Mouse (Mus musculus) layer of hippocampus, postnatal 36 days (tissue): ENCODE results near the gene Ccnd1. TPM values are rescaled to one million over a fixed set of nuclear protein-coding genes. Genes with fewer than 3 reads are reported as not detected.

Experiments used
- DNase-seq, 2 experiments: peaks; one replicate each; pipeline ENCODE4 v3.0.0; 2022
- total RNA-seq, 2 experiments: library from RNA; stranded (reverse); gene quantifications; 2 replicates each; pipeline ENCODE4 v1.2.3; 2021

Ccnd1 gene
- total RNA-seq, 2 experiments from 2014 or later: 50.8 to 53.9 TPM

DNA sequence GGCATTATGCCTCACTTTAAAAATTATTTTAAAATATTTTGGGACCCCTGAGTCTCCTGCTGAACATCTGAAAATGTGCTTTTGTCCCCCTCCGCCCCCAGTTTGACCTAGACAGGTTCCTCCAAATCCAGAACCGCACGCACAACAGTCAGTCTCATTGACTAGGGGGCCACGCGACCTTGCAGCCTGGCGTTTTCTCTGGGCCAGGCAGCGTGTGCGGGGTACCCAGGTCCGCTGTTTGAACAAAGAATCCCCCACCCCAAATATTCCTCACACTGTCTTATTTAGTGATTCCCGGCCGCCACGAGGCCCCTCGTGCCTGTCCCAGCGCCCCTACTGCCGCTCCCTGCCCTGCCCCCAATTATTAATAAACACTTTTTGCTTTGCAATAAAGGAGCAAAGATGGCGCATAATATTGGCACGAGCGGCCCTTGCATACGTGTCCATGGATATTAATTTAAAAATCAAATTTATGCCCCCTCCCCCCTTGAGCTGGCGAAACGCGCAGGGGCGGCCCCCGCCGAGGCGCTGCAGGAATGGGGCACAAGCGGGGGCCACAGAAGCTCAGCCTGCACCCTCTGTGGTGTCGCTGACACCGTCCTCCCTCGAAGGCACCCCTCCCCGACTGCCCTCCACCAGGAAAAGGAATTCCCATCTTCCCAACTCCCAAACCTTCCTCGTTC is 923 bp downstream of the Ccnd1 start:
- peak in 1 of 2 experiments; percentile 26 for DNase-seq

DNA sequence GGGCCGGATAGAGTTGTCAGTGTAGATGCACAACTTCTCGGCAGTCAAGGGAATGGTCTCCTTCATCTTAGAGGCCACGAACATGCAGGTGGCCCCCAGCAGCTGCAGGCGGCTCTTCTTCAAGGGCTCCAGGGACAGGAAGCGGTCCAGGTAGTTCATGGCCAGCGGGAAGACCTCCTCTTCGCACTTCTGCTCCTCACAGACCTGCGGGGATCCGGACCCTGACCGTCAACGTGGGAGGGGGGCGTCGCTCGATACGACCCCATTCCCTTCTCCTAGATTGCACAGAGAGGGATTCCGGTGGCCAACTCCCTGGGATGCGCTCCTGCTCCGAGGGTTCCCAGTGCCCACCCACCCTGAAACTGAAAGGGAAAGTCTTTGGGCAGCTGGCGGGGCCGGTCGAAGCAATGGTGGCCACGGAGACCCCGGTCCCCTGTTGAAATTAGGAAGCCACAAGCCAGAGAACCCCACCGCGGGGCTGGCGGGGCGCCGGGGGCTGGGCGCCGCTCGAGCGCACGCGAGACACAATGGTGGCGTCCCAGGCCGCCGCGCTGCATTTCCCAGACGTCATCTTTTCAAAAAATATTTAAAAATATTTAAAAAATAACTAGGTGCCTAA is 1.7 kb downstream of the Ccnd1 start:
- DNase-seq: no peak

DNA sequence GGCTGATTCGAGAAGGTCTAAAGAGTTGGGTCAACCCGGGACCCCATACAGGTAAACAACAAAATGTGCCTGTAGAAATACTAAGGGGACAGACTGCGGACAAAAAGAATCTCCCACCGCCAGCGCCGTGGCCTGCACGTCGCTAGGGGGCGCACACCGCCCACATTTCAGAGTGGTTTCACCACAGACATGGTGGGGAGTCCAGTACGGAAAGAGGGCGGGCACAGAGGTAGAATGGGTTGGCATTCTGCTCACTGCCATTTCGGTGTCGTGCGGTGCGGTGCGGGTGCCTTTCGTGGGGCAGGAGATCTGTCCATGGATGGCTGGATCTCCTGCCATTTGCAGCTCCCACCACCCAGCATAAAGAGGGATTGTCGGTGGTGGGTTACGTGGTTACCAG is 2.2 kb downstream of the Ccnd1 start:
- peak; percentile 89 to 90 for DNase-seq

DNA sequence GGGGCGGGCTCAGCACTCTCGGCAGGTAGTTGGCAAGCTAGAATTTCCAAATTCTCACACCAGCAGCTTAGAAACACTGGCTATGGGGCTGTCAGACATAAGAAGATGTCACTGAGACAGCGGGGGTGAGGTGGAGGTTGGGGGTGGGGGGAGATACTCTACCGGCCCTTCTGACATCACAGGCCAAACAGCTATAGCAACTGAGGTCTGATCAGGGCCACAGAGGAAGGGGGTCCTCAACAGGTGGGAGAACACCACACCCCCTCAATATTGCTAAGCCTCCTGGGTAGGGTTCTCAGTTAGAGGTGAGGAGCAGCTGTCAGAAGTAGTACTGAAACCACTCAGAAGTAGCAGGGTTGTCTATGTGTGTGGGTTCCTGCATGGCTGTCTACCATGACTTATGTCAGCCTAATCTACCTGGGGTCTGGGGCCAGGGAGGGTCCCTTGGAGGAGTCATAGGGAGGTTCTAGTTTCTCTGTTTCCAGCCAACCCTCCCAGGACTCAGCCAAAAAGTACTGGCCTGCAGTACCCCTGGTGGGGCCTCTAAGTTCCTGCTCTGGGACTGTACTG is 3.3 kb downstream of the Ccnd1 start:
- DNase-seq: no peak

DNA sequence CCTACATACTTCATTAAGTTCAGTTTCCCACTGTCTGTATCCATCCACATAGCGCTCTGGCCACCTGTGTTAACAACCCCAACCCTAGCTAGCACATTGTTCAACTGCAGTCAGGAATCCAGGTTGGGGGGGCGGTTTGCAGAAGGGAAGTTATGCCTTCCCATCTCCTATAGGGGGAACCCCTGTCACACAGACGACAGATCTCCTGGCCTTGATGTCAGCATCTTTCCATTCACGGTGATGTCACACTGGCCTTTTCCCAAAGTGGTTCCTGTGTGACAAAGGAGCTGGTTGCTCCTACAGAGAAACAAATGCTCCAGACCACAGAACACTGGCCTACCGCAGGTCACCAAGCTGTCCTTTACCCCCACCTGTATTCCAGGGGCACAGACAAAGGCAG is 4.2 kb downstream of the Ccnd1 start:
- no peak for DNase-seq

DNA sequence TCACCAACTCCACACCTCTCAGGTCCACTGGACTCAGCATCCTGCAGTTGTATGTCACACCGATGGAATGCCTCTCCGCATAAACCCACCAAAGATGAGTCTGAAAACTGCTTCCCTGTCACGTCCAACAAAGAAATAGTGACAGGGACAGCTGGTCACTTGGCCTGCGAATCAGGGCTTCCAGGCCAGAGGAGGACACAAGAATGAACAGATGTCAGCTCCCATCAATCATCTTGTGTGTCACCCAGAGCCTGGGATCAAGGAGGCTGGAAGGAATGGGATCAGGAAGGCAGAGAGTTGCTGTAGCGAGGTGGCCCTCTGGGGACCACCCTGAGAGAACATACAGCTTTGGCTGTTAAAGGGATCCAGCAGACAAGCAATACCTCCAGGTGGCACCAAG is 4.8 kb downstream of the Ccnd1 start:
- no peak for DNase-seq

DNA sequence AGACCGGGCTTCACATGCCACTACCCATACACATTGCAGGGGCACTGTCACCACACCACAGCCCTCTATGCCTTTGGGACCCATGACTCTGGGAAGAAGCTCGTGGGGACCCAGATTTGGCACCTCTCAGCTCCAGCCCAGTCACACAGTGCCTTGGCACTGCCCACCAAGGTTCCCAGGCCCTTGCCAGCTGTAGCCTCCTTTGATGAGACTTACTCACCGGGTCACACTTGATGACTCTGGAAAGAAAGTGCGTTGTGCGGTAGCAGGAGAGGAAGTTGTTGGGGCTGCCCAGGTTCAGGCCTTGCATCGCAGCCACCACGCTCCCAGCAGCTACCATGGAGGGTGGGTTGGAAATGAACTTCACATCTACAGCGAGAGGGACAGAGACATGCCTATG is 5.9 kb downstream of the Ccnd1 start:
- DNase-seq: no peak

DNA sequence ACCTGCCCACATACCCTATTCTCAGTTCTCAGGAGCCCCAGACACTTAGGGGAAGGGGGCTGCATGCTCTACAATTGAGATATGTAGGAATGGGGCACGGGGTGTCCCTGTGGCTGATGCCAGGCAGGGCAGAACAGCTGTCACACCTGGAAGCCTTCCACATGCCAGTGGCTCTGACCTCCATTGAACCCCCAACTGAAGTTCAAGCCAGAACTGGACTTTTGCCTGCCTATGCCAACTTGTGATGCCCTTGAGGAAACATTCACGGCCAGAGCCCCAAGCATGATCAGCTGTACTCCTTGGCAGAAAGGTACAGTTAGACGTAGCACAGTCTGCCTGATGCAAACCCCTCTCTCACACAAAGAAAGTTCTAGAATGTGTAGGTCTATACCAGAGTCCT is 6.4 kb downstream of the Ccnd1 start:
- DNase-seq: no peak

DNA sequence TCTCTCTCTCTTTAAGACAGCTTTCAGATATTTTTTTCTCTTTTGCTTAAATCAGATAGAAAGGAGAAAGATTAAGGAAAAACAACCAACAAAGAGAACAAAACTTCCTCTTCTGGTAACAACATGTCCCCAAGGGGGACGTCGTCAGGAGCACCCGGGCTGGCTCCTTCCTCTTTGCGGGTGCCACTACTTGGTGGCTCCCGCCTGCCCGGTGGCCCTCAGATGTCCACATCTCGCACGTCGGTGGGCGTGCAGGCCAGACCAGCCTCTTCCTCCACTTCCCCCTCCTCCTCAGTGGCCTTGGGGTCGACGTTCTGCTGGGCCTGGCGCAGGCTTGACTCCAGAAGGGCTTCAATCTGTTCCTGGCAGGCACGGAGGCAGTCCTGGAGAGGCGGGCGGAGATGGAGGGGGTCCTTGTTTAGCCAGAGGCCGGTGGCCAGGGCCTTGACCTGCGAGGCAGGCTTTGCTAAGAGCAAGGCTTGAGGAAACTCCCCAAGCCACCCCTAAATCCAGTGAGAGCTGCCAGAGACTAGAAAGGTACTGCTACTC is 7.3 kb downstream of the Ccnd1 start:
- DNase-seq: no peak

DNA sequence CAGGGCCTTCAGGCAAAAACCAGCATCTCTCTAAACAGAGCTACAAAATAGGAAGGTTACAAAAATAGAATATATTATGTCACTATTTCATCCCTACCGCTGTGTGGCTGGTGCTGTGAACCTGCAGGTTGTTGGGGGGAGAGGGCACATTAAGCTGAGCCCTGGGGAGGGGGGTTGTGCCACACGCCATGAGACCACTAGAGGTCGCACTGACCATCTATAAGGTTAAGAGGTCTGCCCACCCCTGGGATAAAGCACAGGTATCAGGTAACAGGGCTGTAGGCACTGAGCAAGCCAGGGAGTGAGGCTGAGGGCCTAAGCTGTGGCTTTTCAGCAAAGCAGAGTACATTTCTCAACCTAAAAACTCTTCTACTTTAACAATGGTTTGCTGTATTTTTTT is 7.9 kb downstream of the Ccnd1 start:
- no peak for DNase-seq

DNA sequence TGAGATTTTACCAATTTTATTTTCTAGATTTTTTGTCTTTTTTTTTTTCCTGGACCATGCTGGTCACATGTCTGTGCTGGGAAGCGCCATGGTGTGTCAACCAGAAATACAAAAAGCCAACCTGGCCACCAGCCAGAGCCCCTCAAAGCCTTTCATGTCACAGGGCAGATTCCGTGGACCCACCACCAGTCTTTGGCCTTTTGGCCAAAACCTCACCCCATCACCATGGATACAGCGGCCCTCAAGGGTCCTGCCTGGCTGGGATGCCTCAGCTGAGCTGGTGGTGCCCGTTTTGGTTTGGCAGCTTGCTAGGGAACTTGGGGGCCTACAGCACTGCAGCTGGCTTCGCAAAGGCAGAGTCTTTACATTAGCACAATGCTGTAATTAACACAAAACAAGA is 9.8 kb downstream of the Ccnd1 start:
- DNase-seq: no peak

DNA sequence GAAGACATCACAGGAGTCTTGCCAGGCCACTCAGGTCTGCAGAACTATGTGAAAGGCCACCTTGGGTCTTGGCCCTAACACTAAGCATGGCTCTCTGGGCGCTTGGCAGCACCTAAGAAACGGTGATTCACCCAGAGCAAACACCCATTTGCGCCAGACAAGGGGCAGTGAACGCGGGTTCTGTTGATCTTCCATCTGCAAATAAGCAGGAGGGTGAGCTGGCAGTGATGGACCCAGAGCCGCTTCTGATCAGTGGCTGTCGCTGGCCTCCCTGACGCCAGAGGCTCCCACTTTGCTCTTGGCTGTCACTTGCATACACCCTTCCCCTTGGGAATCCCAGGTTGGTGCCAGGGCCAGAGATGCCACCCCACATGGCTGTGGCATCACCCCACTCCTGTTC is 10.2 kb downstream of the Ccnd1 start:
- DNase-seq: no peak

DNA sequence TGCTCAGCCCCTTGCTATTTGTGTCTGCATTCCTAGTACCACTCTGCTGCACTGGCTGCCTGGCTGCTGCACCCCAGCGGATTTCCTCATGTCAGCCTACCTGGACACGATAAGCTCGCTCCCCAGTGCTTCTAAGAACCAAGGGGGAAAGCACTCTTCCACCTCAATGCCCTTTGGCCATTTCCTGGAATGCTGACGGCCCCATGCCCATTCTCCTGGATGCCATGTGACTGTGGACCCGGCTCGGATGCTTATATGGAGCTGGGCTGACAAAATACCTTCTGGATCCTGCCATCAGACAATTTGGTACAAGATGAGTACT is 10.9 kb downstream of the Ccnd1 start:
- DNase-seq: no peak

DNA sequence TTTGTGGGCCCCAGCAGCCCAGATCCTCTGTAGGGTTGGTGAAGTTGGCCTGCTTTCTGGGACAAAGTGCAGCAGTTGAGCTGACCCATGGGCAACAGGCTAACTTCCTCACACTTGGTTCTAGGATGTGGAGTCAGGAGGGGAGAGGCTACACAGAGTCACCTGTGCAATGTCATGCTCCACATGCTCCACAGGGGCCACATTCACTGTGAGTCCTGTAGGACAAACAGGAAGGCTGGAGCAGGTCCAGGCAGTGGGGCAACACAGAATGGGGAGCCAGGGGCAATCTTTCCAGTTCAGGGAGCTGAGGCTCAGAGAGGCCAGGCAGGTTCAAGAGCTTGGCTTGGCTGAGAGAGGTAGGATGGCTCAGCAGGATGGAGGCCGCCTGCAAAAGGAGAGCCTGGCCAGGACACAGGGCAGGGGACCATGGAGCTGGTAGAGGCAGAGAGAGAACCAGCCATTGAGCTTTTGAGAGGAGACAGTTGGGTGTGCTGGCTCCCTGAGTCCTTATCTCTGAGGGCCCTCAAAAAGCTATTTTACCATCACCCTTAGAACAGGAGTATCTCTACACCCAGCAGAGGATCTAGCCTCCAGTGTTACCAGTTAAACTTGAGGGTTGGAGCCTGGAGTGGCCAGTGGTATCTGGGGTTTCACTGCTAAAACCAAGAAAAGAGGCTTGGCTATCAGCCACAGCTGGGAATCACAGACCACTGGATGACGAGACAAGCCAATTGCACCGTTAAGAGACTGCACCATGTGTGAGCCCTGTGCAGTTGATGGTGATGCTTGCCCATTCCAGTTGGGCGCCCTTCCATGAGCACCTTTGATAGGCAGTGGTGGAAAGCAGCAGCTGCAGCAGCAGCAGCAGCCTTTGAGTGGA is 11.5 kb downstream of the Ccnd1 start:
- no peak for DNase-seq

DNA sequence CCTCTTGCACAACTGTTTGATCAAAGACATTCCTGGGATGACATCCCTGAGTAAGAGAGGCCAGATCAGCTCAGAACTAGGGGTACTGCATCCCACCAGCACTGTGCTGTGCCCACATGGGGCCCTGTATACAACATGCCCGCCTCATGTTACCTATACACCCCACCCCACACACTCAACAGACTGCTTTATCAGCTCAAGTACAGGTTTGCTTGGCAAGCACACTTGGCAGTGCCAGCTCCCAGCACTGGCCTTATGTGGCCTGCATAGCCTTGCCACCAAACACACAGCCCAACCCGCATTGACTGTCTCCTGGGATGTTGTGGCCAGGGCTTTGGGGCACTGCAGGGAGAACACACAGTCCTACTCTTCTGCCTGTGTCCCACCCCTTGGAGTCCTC is 12.1 kb downstream of the Ccnd1 start:
- DNase-seq: no peak

DNA sequence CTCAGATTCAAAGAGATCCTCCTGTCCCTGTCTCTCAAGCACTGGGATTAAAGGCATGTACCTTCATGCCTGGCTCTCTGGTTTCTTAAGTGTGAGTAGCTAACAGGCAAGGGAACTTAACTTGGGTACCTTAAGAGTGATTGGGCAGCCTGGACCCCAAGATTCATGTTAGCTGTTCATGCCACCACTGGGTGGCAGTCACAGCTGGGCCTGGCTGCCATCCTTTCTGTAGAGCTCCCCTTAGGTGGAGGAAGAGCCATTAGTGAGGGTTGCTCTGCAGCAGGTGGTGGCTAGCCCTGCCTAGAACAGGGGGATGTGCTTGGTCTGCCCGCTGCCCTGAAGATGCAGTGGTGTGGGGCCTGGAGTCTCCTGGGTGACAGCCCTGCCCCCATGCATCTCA is 20.9 kb downstream of the Ccnd1 start:
- no peak for DNase-seq

DNA sequence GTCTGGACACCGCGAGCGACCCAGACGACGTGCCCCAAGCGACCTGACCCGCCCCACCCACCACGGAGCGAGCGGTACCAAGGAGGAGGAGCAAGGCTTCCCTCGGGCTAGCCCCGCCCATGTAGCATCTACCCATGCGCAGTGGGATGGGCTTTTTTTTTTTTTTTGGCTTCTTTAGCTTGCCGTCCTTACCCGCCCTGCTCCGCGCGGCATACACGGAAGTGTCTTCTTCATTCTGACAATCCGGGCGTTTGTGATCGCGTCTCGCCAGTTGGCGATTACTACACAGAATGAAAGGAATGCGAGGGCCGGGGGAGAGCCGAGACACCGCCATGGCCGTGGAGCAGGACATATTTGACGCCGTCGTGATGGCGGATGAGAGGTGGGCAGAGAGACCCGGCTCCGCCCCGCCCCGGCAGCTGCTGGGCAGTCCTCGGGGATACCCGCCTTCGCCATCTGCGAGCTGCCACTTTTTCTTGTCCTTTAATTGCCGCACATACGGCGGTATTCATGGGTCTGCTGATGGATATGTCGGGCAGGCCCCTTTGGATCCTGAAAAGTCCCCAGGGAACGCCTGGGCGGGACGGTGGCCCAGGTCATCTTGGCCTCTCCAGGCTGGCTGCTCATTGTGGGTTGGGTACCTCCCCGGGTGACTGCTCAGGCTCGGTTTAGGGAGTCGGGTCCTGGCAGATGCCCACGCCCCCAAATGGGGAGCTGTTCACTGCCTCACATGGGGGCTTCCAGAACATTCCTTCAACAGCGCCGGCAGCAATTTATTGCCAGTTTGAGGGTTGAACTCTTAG is 24.6 kb downstream of the Ccnd1 start, which contains the start of gene LTO1:
LTO1 (plus strand) TSS at position 153 of the 803 bp plus-strand sequence.
- peak; percentile 89 to 90 for DNase-seq

DNA sequence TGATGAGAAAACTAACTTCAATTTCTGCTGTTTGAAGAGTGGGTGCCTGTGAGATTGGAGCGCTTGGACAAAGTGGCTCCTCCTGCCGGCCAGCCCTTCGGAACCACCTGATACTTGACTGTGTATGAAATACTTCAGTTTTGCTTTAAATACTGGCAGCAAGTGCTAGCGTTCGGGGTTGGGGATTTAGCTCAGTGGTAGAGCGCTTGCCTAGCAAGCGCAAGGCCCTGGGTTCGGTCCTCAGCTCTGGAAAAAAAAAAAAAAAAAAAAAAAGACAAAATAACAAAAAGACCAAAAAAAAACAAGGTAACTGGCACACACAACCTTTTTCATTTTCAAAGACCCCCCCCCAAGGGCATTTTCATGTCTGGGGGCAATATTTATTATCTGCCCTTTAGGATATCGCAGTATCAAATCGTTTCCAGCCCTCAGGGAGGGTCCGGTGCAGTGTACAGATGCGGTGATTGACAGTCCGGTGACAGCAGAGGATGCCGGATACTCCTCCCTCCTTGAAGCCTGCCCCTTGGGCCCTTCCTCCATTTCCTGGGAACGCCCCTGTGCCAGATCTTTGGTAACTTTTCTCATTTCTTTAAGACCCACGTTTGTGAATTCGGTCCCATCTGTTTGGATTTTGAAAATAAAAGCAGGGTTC is 25.3 kb downstream of the Ccnd1 start:
- no peak for DNase-seq

DNA sequence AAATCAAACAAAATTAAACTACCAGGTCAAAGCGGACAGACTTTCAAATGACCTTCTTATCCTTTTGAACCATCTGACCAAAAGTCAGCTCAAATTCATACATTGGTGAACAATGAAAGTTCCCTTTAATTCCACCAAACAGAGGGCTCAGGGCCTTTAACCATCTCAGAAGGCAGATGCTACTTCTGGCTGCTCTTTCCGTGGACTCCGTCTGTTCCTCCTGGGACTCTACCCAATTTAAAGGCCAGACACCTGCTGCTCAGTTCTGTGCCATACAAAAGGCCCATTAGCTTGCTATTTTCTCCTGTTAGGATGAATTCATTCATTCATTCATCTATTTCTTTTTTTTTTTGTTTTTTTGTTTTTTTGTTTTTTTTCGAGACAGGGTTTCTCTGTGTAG is 26.8 kb downstream of the Ccnd1 start:
- no peak for DNase-seq

DNA sequence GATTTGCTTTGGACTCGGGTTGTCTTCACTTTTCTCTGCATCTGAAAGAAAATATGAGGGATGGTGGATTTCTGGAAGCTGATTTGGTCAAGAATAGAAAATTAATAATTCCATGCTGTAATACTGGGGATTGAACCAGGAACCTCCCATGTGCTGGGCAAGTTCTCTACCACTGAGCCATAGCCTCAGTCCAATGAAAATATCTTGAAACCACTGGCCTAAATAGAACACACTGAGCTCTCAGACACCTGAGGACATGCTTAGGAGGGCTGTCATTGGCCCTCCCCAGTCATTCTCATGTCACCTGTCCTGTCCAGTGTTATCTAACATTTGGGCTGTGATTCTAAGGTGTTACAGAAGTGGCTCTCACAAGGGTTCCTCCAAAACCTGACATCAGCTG is 28.6 kb downstream of the Ccnd1 start:
- no peak for DNase-seq

DNA sequence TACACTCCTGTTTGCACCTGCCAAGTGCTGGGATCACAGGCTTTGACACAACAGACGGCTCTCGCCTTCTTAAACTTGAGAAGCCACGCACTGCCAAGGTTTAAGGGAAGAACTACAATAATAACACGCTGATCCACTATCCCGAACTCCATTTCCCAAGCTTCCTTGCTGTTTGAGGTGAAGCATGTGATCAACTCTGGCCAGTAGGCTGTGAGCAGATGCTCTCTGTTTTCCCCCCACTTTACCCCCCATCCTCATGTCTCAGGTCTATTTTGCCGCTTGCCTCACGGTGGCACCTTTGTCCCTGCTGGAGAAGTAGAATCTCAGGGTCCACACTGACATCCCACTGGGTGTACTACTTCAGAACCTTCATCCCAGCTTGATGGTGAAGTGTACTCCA is 31.0 kb downstream of the Ccnd1 start:
- DNase-seq: no peak

DNA sequence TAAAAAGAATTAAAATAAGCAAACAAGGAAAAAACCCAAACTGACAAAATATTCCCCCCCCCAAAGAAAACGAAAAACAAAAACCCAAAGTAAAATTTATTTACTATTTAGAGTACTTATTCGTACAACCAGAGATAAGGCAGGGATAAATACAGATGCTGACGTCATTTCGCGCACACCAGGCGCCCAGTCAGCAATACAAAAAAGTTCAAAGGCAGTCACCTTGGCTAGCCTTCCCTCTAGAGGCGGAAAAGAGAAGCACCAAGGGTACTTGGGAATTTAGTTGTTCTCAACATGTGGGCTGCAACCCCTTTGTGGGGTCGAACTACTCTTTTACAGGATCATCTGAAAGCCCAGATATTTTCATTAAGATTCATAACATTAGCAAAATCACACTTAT is 31.9 kb downstream of the Ccnd1 start:
- no peak for DNase-seq
